Mouse (Mus musculus): ENCODE results near the gene Gabbr2.

The Gabbr2 gene

GRCm38 (mm10) chr4:46883546-46883945 is 108.1 kb downstream of the Gabbr2 start:
- in situ Hi-C loops (cut with MboI; ENCODE audit: low pct_unique_long_range_greater_than_20kb in 1 of 2, low sequenced_read_pairs in 2 of 2, unreplicated experiment in 1 of 2): no loop called here

GRCm38 (mm10) chr4:46883047-46883446 is 108.6 kb downstream of the Gabbr2 start:
- in situ Hi-C loops (cut with MboI; ENCODE audit: low pct_unique_long_range_greater_than_20kb in 1 of 2, low sequenced_read_pairs in 2 of 2, unreplicated experiment in 1 of 2): no loop called here

GRCm38 (mm10) chr4:46881271-46881670 is 110.4 kb downstream of the Gabbr2 start:
- in situ Hi-C loops (cut with MboI; ENCODE audit: low pct_unique_long_range_greater_than_20kb in 1 of 2, low sequenced_read_pairs in 2 of 2, unreplicated experiment in 1 of 2): no loop called here

GRCm38 (mm10) chr4:46879943-46880342 is 111.7 kb downstream of the Gabbr2 start:
- in situ Hi-C loops (cut with MboI; ENCODE audit: low pct_unique_long_range_greater_than_20kb in 1 of 2, low sequenced_read_pairs in 2 of 2, unreplicated experiment in 1 of 2): no loop called here

GRCm38 (mm10) chr4:46872750-46873149 is 118.9 kb downstream of the Gabbr2 start:
- in situ Hi-C loops (cut with MboI; ENCODE audit: low pct_unique_long_range_greater_than_20kb in 1 of 2, low sequenced_read_pairs in 2 of 2, unreplicated experiment in 1 of 2): no loop called here

- in situ Hi-C loops (cut with MboI; ENCODE audit: low pct_unique_long_range_greater_than_20kb in 1 of 2, low sequenced_read_pairs in 2 of 2, unreplicated experiment in 1 of 2): no loop called here
These were observed 121.5 kb downstream of the Gabbr2 start for GRCm38 (mm10) chr4:46870157-46870556.

- in situ Hi-C loops (cut with MboI; ENCODE audit: low pct_unique_long_range_greater_than_20kb in 1 of 2, low sequenced_read_pairs in 2 of 2, unreplicated experiment in 1 of 2): no loop called here
These were observed 122.3 kb downstream of the Gabbr2 start for GRCm38 (mm10) chr4:46869380-46869779.

GRCm38 (mm10) chr4:46868921-46869320 is 122.8 kb downstream of the Gabbr2 start:
- in situ Hi-C loops (cut with MboI; ENCODE audit: low pct_unique_long_range_greater_than_20kb in 1 of 2, low sequenced_read_pairs in 2 of 2, unreplicated experiment in 1 of 2): no loop called here

- in situ Hi-C loops (cut with MboI; ENCODE audit: low pct_unique_long_range_greater_than_20kb in 1 of 2, low sequenced_read_pairs in 2 of 2, unreplicated experiment in 1 of 2): no loop called here
These were observed 123.5 kb downstream of the Gabbr2 start for GRCm38 (mm10) chr4:46868181-46868580.

GRCm38 (mm10) chr4:46867779-46868178 is 123.9 kb downstream of the Gabbr2 start:
- in situ Hi-C loops (cut with MboI; ENCODE audit: low pct_unique_long_range_greater_than_20kb in 1 of 2, low sequenced_read_pairs in 2 of 2, unreplicated experiment in 1 of 2): no loop called here

GRCm38 (mm10) chr4:46866070-46866469 is 125.6 kb downstream of the Gabbr2 start:
- in situ Hi-C loops (cut with MboI; ENCODE audit: low pct_unique_long_range_greater_than_20kb in 1 of 2, low sequenced_read_pairs in 2 of 2, unreplicated experiment in 1 of 2): no loop called here

- in situ Hi-C loops (cut with MboI; ENCODE audit: low pct_unique_long_range_greater_than_20kb in 1 of 2, low sequenced_read_pairs in 2 of 2, unreplicated experiment in 1 of 2): no loop called here
These were observed 128.0 kb downstream of the Gabbr2 start for GRCm38 (mm10) chr4:46863721-46864120.

- in situ Hi-C loops (cut with MboI; ENCODE audit: low pct_unique_long_range_greater_than_20kb in 1 of 2, low sequenced_read_pairs in 2 of 2, unreplicated experiment in 1 of 2): no loop called here
These were observed 129.0 kb downstream of the Gabbr2 start for GRCm38 (mm10) chr4:46862677-46863076.

- in situ Hi-C loops (cut with MboI; ENCODE audit: low pct_unique_long_range_greater_than_20kb in 1 of 2, low sequenced_read_pairs in 2 of 2, unreplicated experiment in 1 of 2): no loop called here
These were observed 131.1 kb downstream of the Gabbr2 start for GRCm38 (mm10) chr4:46860586-46860985.

- in situ Hi-C loops (cut with MboI; ENCODE audit: low pct_unique_long_range_greater_than_20kb in 1 of 2, low sequenced_read_pairs in 2 of 2, unreplicated experiment in 1 of 2): no loop called here
These were observed 132.8 kb downstream of the Gabbr2 start for GRCm38 (mm10) chr4:46858899-46859298.

GRCm38 (mm10) chr4:46856145-46856544 is 135.5 kb downstream of the Gabbr2 start:
- in situ Hi-C loops (cut with MboI; ENCODE audit: low pct_unique_long_range_greater_than_20kb in 1 of 2, low sequenced_read_pairs in 2 of 2, unreplicated experiment in 1 of 2): no loop called here

GRCm38 (mm10) chr4:46854686-46855385 is 136.8 kb downstream of the Gabbr2 start:
- in situ Hi-C loops (cut with MboI; ENCODE audit: low pct_unique_long_range_greater_than_20kb in 1 of 2, low sequenced_read_pairs in 2 of 2, unreplicated experiment in 1 of 2): no loop called here

GRCm38 (mm10) chr4:46853852-46854460 is 137.7 kb downstream of the Gabbr2 start:
- in situ Hi-C loops (cut with MboI; ENCODE audit: low pct_unique_long_range_greater_than_20kb in 1 of 2, low sequenced_read_pairs in 2 of 2, unreplicated experiment in 1 of 2): no loop called here

GRCm38 (mm10) chr4:46847745-46848144 is 143.9 kb downstream of the Gabbr2 start:
- in situ Hi-C loops (cut with MboI; ENCODE audit: low pct_unique_long_range_greater_than_20kb in 1 of 2, low sequenced_read_pairs in 2 of 2, unreplicated experiment in 1 of 2): no loop called here

GRCm38 (mm10) chr4:46846396-46846795 is 145.3 kb downstream of the Gabbr2 start:
- in situ Hi-C loops (cut with MboI; ENCODE audit: low pct_unique_long_range_greater_than_20kb in 1 of 2, low sequenced_read_pairs in 2 of 2, unreplicated experiment in 1 of 2): no loop called here

All from mouse embryonic stem cell (cell line).